Mouse (Mus musculus): ENCODE measurements around the gene Dnlz.

Gene Dnlz

GRCm38 (mm10) chr2:26299336-26299735 lies 52.6 kb downstream of the Dnlz start:
- no peak for DNase-seq (ENCODE audit: low read depth, low spot score)

GRCm38 (mm10) chr2:26298856-26299230 lies 53.1 kb downstream of the Dnlz start:
- DNase-seq (ENCODE audit: low read depth, low spot score) = no peak

GRCm38 (mm10) chr2:26298208-26298855 lies 53.6 kb downstream of the Dnlz start:
- DNase-seq (ENCODE audit: low read depth, low spot score) = no peak
